Mouse (Mus musculus) embryonic fibroblast, embryonic 13.5 days (primary cell): Measurements from ENCODE around the gene 1700092M07Rik. TPM values are rescaled to one million over a fixed set of nuclear protein-coding genes. Genes with fewer than 3 reads are reported as not detected.
A peak's percentile ranks its signal among the peaks of the same experiment; 100 is the strongest.

Source experiments
- H3K27ac ChIP-seq: 2 replicates; pipeline ENCODE4 v1.5.1; 2012; ENCODE audit warnings: low read length, control low read depth, inconsistent platforms; ENCODE audit not compliant: insufficient read depth
- H3K4me1 ChIP-seq: 2 replicates; pipeline ENCODE4 v1.6.1; 2011; ENCODE audit warnings: low read length; ENCODE audit not compliant: control insufficient read depth, insufficient read depth
- H3K4me3 ChIP-seq: 2 replicates; pipeline ENCODE4 v1.5.1; 2011; ENCODE audit warnings: mild to moderate bottlenecking, control low read depth, low read length; ENCODE audit not compliant: insufficient read depth
- CTCF ChIP-seq: IDR thresholded peaks from 2 replicates; pipeline ENCODE4 v1.5.1; 2011; ENCODE audit warnings: mild to moderate bottlenecking, control low read depth, low read length, moderate library complexity, borderline replicate concordance; ENCODE audit not compliant: insufficient read depth
- POLR2A ChIP-seq: IDR thresholded peaks from 2 replicates; pipeline ENCODE4 v1.6.1; 2011; ENCODE audit warnings: low read depth, mild to moderate bottlenecking, control low read depth, low read length, moderate library complexity
- polyA plus RNA-seq: library from polyadenylated mRNA; stranded (reverse); fragments of >200 nt; gene quantifications from 2 replicates; pipeline ENCODE4 v1.2.4, GENCODE M21; 2011; ENCODE audit warnings: low read depth; ENCODE audit not compliant: missing spikeins, insufficient read length

Gene 1700092M07Rik
- polyA plus RNA-seq, 1 experiment, result not detected

DNA sequence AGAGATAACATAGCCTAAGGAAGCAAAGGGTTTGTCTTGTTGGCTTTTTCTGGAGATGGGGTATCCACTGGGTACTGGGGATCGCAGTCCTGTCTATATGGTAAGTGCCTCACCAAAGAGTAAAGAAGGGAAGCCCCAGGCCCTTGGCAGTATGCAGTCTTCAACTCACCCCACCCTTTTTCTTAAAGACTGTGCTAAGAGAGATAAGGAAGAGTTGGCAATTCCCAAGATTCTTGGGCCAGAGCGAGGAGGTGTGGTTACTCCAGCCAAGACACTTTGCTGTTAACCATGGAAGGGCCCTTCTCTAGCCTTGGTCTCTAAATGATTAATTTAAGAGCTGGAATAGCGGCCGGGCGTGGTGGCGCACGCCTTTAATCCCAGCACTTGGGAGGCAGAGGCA lies 33.6 kb upstream of the 1700092M07Rik start:
- Histone ChIP-seq H3K4me3 (no peak overlapping the region), H3K4me1 (peaks cover 7% of the 10 kb centered on the region; the same call in 1 of the 2 replicates), H3K27ac (no peak overlapping the region)
- TF ChIP-seq CTCF (no peak), POLR2A (no peak)

DNA sequence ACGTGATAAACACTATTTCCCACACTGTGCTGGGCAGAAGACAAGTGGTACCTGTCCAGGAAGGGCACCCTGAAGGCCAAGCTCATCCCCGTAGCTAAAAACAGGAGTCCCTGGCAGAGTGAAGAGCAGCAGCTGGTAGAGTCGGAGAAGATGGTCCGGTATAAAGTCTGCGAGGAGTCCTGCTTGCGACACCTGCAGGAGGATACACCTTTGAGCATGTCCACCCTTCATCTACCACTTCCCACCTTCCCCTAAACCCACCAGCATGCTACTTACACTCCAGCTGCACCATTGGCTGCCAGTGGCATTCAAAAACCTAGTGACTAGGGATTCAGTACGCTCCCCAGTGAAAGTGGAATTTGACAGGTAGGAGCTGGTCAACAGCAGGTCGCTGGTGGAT lies 31.6 kb upstream of the 1700092M07Rik start:
- Histone ChIP-seq H3K4me3 (no peak overlapping the region), H3K27ac (no peak overlapping the region), H3K4me1 (peaks cover 7% of the 10 kb centered on the region; the same call in 1 of the 2 replicates)
- TF ChIP-seq CTCF, result no peak
- TF ChIP-seq POLR2A, result no peak

DNA sequence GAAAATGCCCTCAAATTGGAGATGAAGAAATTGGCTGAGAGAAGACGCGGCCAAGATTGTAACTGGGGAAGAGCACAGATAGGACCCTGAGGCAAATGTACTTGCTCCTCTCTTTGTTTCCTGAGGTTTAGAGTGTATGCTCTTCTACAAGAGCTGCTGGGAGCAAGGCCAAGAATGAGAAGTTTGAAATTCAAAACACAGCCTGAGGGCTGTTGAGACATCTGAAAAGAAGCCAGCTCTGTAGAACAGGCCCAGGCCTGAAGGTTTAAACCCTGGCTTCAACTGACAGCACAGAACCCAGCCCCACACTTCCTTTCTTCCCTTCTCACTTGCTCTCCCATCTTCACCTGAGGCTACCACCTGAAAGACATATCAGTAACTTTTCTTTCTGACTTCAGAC lies 30.5 kb upstream of the 1700092M07Rik start:
- peaks cover 7% of the 10 kb centered on the region; the same call in 1 of the 2 replicates for H3K4me1 ChIP-seq
- H3K4me3 ChIP-seq, result no peak overlapping the region; the same call in 1 of the 2 replicates
- TF ChIP-seq CTCF (no peak), POLR2A (no peak)
- H3K27ac ChIP-seq, result peak overlapping the region; percentile 90

DNA sequence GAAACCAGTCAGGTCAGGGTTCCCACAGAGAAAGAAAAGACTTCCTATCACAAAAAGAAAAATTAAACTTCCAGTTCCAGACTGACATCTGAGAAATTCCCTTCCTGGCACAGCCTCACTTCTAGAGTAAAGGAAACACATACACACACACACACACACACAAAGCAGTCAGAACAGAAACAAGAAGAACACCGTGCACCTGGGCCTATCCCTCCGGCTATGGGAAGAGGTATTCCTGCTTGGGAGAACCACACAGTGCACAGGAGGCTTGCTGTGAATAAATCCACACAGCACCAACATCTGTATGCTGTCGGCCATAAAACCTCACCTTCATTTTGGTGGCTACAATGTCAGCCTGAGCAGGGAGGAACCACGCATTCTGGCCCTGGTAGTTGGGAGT lies 29.0 kb upstream of the 1700092M07Rik start:
- H3K4me3 ChIP-seq, result peak overlapping the region; percentile 80
- TF ChIP-seq POLR2A (peak; percentile 53), CTCF (no peak)
- H3K27ac ChIP-seq, result peak overlapping the region; percentile 87
- peaks cover 7% of the 10 kb centered on the region; the same call in 1 of the 2 replicates for H3K4me1 ChIP-seq

DNA sequence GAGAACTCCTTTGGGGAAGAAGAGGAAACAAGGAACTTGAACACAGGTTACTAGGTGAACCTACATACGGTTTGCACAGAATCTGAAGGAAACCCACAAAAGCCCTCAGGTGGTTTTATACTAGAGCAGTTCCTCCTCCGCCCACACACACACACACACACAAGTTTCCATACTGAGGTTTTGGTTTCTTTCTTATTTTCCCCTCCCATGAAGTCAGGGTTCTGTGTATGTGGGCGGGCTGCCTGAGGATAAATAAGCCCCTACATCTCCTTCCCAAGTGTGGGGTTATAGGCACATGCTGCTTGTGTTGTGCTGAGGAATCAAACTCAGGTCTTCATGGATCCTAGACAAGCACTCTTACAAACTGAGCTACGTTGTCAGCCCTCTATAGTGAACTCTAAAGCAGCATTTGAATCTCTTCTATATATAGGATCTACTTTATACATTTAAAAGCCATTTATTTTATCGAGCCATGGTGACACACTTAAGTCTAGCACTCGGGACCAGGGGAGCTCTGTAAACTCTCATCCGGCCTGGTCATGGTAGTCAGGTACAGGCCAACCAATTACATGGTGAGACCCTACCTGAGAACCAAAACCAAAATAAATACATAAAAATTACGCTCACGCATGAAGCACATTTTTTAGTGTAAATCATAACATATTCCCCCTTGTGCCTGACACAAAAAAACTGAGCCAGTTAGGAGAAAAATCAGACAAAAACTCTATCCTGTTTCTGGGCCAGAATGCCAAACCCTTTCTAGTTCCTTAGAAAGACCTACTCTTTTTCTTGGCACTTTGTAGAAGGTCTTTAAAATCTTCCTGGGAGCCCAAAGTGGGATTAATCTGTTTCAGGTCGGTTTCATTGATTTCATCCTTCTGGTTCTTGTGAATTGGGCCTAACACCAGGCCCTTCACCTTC lies 28.3 kb upstream of the 1700092M07Rik start:
- Histone ChIP-seq H3K27ac (peak overlapping the region; percentile 87), H3K4me1 (peaks cover 7% of the 10 kb centered on the region; the same call in 1 of the 2 replicates), H3K4me3 (peak overlapping the region; percentile 80)
- no peak for TF ChIP-seq CTCF
- TF ChIP-seq POLR2A, result peak; percentile 64

DNA sequence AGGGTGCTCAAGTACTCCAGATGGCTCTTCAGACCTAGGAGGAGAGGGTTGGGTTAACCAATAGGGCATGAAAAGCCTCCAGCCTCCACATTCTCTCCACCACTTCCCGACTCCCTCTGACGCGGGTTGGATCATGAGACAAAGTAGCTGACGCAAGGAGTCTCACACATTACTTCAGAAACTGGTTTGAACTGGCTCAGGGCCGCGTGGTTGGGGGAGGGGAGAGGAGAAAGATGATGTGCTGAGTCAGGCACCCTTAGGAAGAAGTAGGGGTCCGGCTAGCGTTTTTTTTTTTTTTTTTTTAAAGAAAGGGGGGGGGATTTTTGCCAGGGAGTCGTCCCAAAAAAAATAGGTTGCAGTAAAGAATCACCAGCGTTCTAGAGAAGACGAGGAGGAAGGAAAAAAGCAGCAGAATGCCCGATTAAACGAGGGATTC lies 27.6 kb upstream of the 1700092M07Rik start:
- TF ChIP-seq CTCF (no peak), POLR2A (peak; percentile 75)
- peak overlapping the region; percentile 87 for H3K27ac ChIP-seq
- peaks cover 7% of the 10 kb centered on the region; the same call in 1 of the 2 replicates for H3K4me1 ChIP-seq
- peak overlapping the region; percentile 80 for H3K4me3 ChIP-seq

DNA sequence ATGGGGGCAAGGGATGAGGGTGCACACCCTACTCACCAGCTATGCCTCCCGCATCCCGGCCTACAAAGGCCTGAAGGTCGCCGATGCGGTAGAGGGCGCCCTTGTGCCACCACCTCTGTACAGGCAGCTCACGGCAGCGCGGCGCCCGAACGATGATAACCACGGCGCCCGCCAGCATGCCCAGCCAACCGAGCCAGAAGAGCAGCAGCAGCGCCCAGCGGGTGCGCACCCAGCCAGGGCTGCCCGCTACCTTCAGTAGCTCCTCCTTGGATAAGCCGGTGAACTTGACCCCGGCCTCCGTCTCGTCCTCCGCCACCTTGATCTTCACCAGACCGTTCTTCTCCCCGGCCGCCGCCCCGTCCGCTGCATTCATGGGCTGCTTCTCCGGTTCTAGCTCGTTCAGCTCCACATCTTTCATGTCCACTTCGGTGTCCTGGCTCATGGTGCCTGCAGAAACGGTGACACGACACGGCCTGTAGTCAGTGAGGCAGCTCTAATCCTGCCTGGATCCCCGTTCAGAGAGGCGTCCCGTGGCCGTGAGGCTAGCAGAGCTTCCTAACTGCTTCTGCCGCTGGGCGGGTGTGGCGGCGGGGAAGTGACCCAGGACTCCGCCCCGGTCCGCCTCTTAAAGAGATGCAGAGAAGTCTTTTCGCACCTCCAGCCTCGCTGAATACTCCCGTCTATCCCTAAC lies 27.1 kb upstream of the 1700092M07Rik start:
- Histone ChIP-seq H3K4me1 (peaks cover 7% of the 10 kb centered on the region; the same call in 1 of the 2 replicates), H3K4me3 (peak overlapping the region; percentile 80), H3K27ac (peak overlapping the region; percentile 87)
- TF ChIP-seq POLR2A, result peak; percentile 100
- TF ChIP-seq CTCF, result peak; percentile 82; the same call in 1 of the 2 replicates

DNA sequence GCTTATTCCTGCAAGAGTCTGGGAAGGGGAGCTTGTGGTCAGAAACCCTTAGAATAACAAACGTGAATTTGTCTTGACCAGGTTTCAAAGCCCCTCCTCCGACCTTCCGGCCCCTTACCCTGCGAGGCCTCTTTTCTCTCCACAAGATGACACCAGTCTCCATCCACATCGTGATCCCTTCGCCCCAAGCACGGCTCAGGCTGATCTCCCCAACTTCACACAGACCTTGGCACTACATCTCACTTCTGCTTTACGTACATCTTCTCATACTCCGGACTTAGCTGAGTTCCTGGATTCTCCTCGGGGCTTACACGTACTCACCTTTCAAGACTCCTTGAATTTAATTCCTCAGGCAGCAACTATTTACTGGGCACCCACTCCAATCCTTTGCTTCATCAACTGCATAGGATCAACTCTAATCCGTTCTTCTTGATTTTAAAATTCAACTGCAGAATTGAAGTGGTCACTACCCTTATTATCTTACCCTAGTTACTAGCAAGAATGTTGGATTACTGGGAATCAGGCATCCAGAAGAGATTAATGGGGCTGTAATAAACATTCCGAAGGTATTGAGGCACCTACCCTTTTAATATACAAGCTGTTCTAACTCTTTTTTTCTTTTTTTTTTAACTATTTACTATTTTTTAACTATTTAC lies 26.4 kb upstream of the 1700092M07Rik start:
- peak overlapping the region; percentile 87 for H3K27ac ChIP-seq
- TF ChIP-seq POLR2A (no peak; the same call in 1 of the 2 replicates), CTCF (no peak)
- H3K4me1 ChIP-seq, result peaks cover 7% of the 10 kb centered on the region; the same call in 1 of the 2 replicates
- H3K4me3 ChIP-seq, result peak overlapping the region; percentile 80
